Mouse (Mus musculus): Measurements from ENCODE around the gene Mst1. TPM values are rescaled to one million over a fixed set of nuclear protein-coding genes. Genes with fewer than 3 reads are reported as not detected.
A peak's percentile ranks its signal among the peaks of the same experiment; 100 is the strongest.

Mst1 gene
- polyA plus RNA-seq, 1 experiment = not detected

DNA sequence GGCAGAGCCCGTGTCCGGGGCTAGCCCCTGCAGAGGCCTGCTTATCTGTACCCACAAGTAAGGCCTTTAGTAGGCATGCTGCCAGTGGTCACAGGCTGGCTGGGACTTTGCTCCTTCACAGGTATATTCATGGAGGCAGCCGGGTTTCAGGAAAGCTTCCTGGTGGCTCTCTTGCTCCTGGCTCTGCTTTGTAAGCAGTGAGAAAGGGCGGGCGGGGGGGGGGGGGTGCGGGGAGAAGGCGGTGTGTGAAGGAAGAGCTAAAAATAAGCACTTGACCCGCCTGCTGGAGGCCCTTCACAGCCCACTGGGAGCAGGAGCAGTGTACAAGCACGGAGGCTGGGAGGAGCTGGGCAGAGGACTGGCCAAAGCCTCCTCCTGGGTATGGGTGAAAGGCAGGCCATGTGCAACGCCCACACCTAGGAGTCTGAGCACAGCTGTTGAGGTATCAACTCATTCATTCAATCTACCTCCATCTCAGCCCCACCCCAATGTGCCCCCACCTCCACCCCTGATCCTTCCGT lies 39.7 kb downstream of the Mst1 start:
- WGBS = 31% methylated on average over 11 of the region's 11 CpGs
- Histone ChIP-seq H3K4me3 (ENCODE audit: insufficient read depth, low read depth, low read length) (no peak overlapping the region), H3K4me1 (ENCODE audit: control insufficient read depth, insufficient read depth, low read length) (peaks cover 57% of the 10 kb centered on the region), H3K27ac (ENCODE audit: insufficient read depth, low read depth, low read length) (0 out of 2 replicates have a peak overlapping the region, but pooled peaks have one; percentile 40)
- TF ChIP-seq POLR2A (IDR thresholded peaks at IDR 0.05; ENCODE audit: insufficient read depth, low read depth, low read length) (no peak), CTCF (IDR thresholded peaks at IDR 0.05; ENCODE audit: insufficient read depth, low read depth, low read length) (no peak)

DNA sequence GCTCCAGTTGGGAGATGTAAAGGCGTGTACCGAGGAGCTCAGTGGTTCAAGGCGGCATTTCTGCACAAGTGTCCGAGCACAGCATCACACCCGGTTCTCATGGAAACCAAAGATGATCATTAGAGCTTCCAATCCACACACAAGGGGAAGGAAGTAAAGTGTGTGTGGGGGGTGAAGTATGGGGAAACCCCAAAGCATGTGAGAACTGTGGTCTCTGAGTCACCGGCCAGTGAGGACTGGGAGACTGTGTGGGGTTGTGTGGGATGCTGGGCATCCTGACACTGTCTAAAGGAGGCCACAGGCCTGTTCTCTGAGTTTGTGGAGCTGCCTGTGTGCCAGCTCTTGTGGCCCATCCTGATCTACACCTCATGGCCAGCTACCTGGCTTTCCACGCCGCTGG lies 40.4 kb downstream of the Mst1 start:
- H3K4me1 ChIP-seq (ENCODE audit: control insufficient read depth, insufficient read depth, low read length) = peaks cover 56% of the 10 kb centered on the region
- 58% methylated on average over 8 of the region's 8 CpGs for WGBS
- peak overlapping the region; percentile 40 for H3K27ac ChIP-seq (ENCODE audit: insufficient read depth, low read depth, low read length)
- TF ChIP-seq CTCF (IDR thresholded peaks at IDR 0.05; ENCODE audit: insufficient read depth, low read depth, low read length) (no peak), POLR2A (IDR thresholded peaks at IDR 0.05; ENCODE audit: insufficient read depth, low read depth, low read length) (no peak)
- no peak overlapping the region for H3K4me3 ChIP-seq (ENCODE audit: insufficient read depth, low read depth, low read length)

DNA sequence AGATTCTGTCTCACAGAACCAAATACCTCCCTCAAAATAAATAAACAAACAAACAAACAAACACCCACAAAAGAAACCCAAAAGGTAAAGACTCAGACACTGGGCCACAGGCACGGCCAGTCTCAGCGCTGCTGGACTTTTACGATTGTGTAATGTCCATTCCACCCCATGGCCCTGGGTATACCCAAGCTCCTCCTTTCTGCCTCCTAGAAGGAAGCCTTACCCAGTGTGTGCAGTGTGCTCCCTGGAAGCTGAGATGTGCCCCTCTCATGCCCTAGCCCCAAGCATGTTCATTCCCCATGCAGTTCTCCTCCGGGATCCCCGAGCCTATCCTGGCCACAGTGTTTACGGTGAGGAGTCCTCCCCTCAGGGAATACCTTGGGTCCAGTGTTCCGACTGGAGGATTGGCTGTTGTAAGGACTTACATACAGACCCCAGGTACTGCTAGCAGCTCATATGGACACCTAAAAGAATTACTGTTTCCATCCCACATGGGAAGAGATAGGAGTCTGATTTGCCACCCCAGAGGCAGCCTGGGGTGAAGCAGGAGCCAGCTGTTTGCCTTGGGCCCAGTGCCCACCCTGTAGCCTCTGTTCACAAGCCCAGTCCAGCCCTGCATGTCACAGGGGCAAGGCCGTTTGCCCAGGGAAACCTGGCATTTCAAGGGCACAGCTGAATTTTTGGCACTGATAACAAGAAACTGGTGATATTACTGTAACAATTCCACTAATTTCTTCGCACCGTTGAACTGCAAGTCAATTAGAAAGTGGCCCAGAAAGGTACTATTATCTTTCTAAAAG lies 41.1 kb downstream of the Mst1 start:
- TF ChIP-seq POLR2A (IDR thresholded peaks at IDR 0.05; ENCODE audit: insufficient read depth, low read depth, low read length) = no peak
- no peak for TF ChIP-seq CTCF (IDR thresholded peaks at IDR 0.05; ENCODE audit: insufficient read depth, low read depth, low read length)
- Histone ChIP-seq H3K4me1 (ENCODE audit: control insufficient read depth, insufficient read depth, low read length) (peaks cover 56% of the 10 kb centered on the region), H3K27ac (ENCODE audit: insufficient read depth, low read depth, low read length) (peak overlapping the region; percentile 49), H3K4me3 (ENCODE audit: insufficient read depth, low read depth, low read length) (no peak overlapping the region)
- WGBS = 72% methylated on average over 10 of the region's 10 CpGs

GRCm38 (mm10) chr9:108123916-108124315 lies 43.7 kb downstream of the Mst1 start:
- TF ChIP-seq CTCF (IDR thresholded peaks at IDR 0.05; ENCODE audit: insufficient read depth, low read depth, low read length) = no peak
- no peak for TF ChIP-seq POLR2A (IDR thresholded peaks at IDR 0.05; ENCODE audit: insufficient read depth, low read depth, low read length)
- peaks cover 73% of the 10 kb centered on the region for H3K4me1 ChIP-seq (ENCODE audit: control insufficient read depth, insufficient read depth, low read length)

GRCm38 (mm10) chr9:108125731-108126130 lies 45.5 kb downstream of the Mst1 start:
- H3K4me1 ChIP-seq (ENCODE audit: control insufficient read depth, insufficient read depth, low read length) = peaks cover 77% of the 10 kb centered on the region
- TF ChIP-seq CTCF (IDR thresholded peaks at IDR 0.05; ENCODE audit: insufficient read depth, low read depth, low read length) (no peak), POLR2A (IDR thresholded peaks at IDR 0.05; ENCODE audit: insufficient read depth, low read depth, low read length) (no peak)
- no peak overlapping the region for H3K4me3 ChIP-seq (ENCODE audit: insufficient read depth, low read depth, low read length)
- H3K27ac ChIP-seq (ENCODE audit: insufficient read depth, low read depth, low read length) = peak overlapping the region; percentile 84
- WGBS = 48% methylated on average over 8 of the region's 8 CpGs

More at GRCm38 (mm10) chr9:108123916-108124315, 43.7 kb downstream of the Mst1 start:
- WGBS = 89% methylated on average over 4 of the region's 4 CpGs
- H3K27ac ChIP-seq (ENCODE audit: insufficient read depth, low read depth, low read length) = no peak overlapping the region
- H3K4me3 ChIP-seq (ENCODE audit: insufficient read depth, low read depth, low read length) = no peak overlapping the region

GRCm38 (mm10) chr9:108126436-108127180 lies 46.4 kb downstream of the Mst1 start:
- no peak for TF ChIP-seq CTCF (IDR thresholded peaks at IDR 0.05; ENCODE audit: insufficient read depth, low read depth, low read length)
- TF ChIP-seq POLR2A (IDR thresholded peaks at IDR 0.05; ENCODE audit: insufficient read depth, low read depth, low read length) = no peak
- Histone ChIP-seq H3K4me1 (ENCODE audit: control insufficient read depth, insufficient read depth, low read length) (peaks cover 69% of the 10 kb centered on the region), H3K4me3 (ENCODE audit: insufficient read depth, low read depth, low read length) (no peak overlapping the region), H3K27ac (ENCODE audit: insufficient read depth, low read depth, low read length) (peak overlapping the region; percentile 84)
- WGBS = 85% methylated on average over 17 of the region's 17 CpGs

DNA sequence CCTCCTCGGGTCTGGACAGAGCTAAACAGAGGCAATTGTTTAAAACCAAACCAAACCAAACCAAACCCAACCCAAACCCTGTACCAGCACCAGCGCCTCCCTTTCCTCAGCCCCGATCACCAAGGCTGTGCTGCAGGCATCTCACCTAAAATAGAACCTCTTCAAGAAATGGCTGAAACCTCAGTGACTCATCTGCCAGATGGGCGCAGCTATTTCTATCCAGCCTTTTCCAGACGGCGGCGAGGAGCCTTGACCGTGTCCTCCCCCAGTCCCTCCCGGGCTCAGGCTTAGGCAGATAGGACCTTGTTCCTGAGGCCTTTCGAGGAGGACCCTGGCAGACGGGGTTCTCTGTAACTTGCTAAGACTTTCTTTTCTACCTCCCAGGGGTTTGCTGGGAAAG lies 48.0 kb downstream of the Mst1 start:
- H3K4me3 ChIP-seq (ENCODE audit: insufficient read depth, low read depth, low read length) = no peak overlapping the region
- H3K27ac ChIP-seq (ENCODE audit: insufficient read depth, low read depth, low read length) = peak overlapping the region; percentile 84
- 41% methylated on average over 11 of the region's 11 CpGs for WGBS
- H3K4me1 ChIP-seq (ENCODE audit: control insufficient read depth, insufficient read depth, low read length) = peaks cover 59% of the 10 kb centered on the region
- TF ChIP-seq POLR2A (IDR thresholded peaks at IDR 0.05; ENCODE audit: insufficient read depth, low read depth, low read length) = no peak

DNA sequence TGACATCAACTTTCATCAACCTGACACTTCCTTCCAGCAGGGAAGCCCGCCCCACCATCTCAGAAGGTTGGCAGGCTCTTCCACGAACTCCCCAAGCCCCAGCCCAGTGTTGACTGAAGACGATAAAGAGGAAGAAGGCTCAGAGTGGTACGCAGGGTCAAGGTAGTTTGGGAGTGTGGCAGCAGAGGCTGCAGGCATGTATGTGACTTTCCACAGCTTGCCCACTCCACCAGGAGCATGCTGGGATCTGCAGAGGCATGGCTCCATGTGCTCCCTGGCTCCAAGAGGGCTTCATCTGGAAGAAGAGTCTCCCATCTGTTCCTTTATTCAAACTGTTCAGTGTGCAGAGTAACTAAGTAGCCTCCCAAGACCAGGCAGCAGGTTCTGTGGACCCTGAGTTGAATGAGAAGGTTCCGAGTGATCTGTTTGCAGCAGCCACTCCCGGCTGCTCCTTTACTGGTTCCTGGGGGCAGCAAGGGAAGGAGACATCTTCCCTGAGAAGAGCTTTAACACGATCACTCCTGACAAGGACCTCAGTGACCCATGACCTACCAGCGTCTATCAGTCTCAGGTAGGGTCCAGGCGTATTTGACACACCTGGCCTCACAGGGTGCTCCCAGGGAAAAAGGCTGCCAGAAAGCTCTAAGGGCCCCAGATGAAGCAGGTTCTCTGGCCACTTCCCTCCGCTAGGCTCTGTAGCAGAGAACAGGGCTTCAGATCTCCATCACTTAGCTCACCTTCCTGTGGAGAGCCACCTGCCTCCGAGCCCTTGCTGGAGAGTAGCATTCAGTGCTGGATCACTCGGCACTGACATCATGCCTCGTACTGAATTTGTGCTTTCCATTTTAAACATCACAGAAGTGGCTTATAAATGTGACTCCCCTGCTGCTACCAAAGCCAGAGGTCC lies 49.1 kb downstream of the Mst1 start:
- 77% methylated on average over 13 of the region's 13 CpGs for WGBS
- peak overlapping the region; percentile 84 for H3K27ac ChIP-seq (ENCODE audit: insufficient read depth, low read depth, low read length)
- peaks cover 53% of the 10 kb centered on the region for H3K4me1 ChIP-seq (ENCODE audit: control insufficient read depth, insufficient read depth, low read length)
- no peak overlapping the region for H3K4me3 ChIP-seq (ENCODE audit: insufficient read depth, low read depth, low read length)
- no peak for TF ChIP-seq POLR2A (IDR thresholded peaks at IDR 0.05; ENCODE audit: insufficient read depth, low read depth, low read length)
- no peak for TF ChIP-seq CTCF (IDR thresholded peaks at IDR 0.05; ENCODE audit: insufficient read depth, low read depth, low read length)

Data from olfactory bulb, adult 2 months (tissue).